Mouse (Mus musculus): ENCODE measurements around the gene Ttc7b.
A peak's percentile ranks its signal among the peaks of the same experiment; 100 is the strongest.

The Ttc7b gene

DNA sequence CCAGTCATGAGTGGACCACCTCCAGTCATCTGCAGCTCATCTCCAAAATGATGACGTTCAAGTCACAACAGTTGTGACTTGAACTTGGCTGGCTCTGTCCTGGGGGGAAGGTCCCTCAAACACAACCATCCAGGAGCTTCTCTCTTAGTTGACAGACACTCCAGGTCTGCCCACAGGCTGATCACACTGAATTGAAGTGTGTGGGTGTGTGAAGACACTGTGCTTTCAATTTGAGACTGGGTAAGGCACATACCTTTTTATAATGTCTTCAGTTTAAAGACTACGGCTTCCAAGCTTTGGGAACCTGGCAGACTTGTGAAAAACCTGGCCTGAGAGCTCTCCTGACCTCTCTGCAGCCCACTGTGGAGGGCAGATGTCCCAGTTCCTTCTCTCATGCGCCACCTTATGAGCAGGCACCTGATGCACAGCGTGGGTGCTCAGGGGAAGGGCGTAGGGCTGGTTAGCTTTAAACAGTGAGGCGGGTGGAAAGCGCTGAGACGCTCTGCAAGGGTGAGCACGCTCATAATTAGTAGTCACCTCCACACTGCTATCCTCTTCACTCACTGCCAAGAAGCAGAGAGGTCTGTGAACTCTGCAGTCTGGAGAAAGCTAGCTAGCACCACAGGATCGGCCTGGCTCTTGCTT is 28.5 kb downstream of the Ttc7b start:
- no peak for DNase-seq (ENCODE audit: extremely low read depth, insufficient read length, low spot score)

DNA sequence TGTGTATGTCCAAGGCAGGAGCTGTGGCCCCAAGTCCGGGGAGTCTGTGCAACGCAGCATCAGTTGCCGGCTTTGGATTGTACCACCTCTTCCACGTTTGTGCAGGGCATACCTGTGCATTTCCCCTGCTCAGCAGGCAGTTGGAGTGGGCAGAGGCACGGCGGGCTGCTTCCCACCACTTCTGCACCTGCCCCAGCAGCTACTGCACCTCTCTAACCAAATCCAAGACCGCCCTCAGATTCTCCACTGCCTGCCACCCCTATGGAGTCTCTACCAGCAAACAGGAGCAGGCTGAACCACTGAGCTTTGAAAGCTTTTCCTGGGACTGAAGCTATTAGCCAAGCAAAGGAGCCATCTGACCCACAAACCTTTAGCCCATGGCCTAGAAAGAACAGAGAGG is 30.8 kb downstream of the Ttc7b start:
- no peak for DNase-seq (ENCODE audit: extremely low read depth, insufficient read length, low spot score)

- DNase-seq (ENCODE audit: extremely low read depth, insufficient read length, low spot score) = no peak
Observed at GRCm38 (mm10) chr12:100488368-100488767, 32.3 kb downstream of the Ttc7b start.

DNA sequence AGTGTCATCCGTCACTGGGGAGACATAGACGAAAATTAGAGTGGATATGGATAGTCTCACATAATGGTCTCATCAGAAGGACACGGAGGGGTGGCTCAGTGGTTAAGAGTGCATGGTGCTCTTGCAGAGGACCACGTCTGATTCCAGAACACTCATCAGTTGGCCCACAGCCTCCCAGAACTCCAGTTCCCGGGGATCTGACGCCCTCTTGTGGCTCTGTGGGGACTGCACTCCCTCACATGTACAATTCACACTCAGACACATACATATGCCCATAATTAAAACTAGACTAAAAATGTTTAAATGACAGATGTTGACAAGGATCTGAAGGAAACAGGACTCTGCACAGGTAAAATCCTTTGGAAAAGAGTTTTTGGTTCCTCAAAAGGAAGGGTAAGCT is 34.4 kb downstream of the Ttc7b start:
- DNase-seq (ENCODE audit: extremely low read depth, insufficient read length, low spot score) = peak; percentile 11

DNA sequence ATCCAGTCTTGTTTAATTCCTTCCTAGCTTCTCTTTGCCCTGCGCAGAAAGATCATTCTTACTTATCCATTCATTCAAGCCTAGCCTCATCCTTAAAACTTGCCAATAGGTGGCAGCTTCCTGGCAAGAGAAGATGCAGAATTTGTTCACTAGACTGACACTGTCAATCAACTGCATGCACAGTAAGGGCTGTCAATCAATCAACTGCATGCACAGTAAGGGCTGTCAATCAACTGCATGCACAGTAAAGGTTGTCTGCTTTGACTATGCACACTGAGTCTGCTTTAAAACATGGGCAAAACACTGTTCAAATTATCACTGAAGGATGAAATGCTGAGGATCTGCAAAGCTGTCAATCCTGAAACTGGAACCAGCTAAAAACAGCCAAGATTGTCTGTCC is 37.6 kb downstream of the Ttc7b start:
- no peak for DNase-seq (ENCODE audit: extremely low read depth, insufficient read length, low spot score)

DNA sequence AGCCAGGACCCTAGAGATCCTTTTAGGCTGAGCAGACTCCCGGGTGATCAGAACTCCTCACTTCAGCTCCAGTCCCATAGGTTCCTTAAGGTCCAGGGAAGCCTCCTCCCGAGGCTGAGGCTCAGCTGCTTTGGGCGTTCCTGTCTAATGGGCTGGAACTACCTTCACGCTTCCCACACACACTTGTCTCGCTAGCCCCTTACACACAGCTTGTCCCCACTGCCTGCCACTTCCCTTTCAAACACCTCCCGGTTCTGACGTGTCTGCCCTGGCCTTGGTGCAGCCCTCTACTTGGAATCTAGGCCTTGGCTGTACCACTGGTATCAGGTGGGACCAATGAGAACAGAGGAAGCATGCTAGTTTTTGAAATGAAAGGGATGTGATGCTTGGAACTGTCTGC is 38.4 kb downstream of the Ttc7b start:
- no peak for DNase-seq (ENCODE audit: extremely low read depth, insufficient read length, low spot score)

DNA sequence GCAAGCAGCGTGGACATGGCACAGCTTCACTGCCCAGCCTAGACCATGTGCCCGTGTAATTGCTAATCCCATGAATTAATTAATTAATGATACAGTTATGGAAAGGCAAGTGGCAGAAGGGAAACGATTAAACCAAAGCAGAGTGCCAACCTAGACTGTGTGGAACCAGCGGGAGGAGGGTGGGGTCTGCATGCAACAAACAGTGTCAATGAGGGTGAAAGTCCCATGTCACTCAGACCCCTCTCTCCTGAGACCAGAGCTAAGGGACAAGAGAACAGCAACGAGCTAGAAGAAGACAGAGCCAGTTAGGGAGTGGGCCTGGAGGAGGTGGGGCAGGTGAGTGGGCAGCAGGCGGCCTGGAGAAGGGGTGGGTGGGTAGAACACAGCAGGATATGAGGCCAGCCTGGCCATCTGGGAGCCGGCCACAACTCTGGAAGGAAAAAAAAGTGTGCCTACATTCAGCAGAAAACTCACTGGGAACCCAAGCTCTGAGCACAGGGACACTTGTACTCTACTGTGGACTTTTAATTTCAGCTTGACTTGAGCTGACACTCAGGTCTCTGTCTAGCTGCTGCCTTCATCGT is 39.1 kb downstream of the Ttc7b start:
- no peak for DNase-seq (ENCODE audit: extremely low read depth, insufficient read length, low spot score)

DNA sequence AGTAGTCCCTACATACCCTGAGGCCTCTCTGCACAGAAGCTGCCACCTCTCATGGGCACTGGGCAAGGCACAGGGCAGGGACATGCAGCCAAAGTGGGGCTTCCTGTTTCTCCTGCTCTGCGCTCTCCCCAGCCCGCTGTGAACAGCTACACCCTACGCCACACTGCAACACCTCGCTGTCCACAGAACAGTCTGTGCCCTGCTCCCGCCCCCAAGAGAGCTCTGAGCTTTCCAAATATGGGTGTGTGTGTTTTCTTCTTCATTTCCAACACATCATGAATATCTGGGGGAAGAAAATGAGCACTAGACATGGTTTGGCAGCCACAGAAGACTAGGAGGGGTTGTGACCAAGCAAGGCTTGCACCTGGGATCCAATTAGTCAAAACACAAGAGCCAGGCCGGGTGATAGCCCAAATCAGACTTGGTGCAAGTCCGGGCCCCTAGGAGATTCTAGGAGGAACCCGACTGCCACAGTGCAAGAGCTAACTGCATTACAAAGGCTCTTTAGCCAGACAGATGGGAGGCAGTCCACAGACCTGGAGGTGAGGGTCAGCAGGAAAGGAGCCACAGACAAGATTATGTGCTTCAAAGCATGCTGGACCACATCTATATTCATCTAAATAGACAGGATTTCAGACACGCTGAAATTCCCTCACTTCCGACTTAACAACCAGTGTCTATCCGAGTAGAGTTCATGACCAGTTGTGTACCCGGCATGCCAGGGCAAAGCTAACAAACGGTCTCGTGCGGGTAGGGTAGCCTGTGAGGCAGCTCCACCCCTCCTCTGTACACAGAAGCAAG is 39.8 kb downstream of the Ttc7b start:
- no peak for DNase-seq (ENCODE audit: extremely low read depth, insufficient read length, low spot score)

DNA sequence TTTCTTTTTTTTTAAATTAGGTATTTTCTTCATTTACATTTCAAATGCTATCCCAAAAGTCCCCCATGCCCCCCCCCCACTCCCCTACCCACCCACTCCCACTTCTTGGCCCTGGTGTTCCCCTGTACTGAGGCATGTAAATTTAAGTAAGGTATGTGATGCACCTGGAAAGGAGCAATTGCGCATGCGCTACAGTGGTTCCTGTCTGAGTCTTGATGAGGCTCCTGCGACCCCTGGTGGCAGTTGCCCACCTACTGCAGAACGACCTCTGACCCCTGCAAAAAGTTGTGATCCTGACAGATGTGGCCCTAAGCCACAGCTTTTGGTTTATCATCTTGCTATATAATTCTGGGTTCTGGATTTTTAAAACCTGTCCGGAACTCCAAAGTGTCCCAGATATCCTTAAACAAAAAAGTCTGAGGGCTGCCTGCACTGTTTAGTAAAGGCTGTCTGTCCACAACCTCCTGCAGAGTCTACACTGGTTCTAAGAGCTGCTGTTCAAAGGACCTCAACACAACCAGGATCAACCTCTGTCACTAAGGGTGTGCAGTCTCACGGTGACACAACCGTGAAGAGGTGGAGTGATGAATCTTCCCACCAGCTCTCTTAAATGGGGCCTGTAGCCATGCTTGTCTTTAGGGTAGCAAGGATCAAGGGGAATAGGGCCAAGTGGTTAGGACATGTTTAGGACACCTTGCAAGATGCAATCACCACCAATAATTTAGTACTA is 40.6 kb downstream of the Ttc7b start:
- no peak for DNase-seq (ENCODE audit: extremely low read depth, insufficient read length, low spot score)

DNA sequence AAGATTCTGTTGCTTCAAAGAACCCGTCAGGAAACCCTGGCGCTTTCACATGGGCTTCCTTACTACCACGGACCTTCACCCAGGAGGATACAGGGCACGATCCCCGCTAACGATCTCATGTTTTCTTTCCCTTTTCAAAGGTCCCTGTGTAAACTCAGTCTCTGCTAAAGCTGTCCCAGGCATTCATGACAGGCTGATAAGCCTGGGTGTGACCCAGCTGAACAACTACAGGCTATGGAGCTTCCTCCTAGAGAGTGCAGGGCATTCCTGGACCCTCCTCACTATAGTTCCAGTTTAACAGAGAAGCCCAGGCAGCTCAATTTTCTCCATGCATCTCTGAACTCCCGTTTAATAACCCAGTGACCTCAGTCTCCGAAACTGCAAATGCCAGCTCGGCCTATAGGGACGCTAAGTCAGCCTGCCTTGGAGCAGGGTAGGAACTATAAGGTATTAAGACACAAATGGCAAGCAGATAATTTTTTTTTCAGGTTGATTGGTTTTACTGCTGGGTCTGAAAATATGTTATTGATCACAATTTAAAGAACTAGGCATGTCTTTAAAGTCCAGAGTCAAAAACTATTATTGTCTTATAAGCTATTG is 41.3 kb downstream of the Ttc7b start:
- DNase-seq (ENCODE audit: extremely low read depth, insufficient read length, low spot score) = no peak

GRCm38 (mm10) chr12:100478615-100479014 is 42.0 kb downstream of the Ttc7b start:
- DNase-seq (ENCODE audit: extremely low read depth, insufficient read length, low spot score) = no peak

GRCm38 (mm10) chr12:100478151-100478550 is 42.5 kb downstream of the Ttc7b start:
- no peak for DNase-seq (ENCODE audit: extremely low read depth, insufficient read length, low spot score)

DNA sequence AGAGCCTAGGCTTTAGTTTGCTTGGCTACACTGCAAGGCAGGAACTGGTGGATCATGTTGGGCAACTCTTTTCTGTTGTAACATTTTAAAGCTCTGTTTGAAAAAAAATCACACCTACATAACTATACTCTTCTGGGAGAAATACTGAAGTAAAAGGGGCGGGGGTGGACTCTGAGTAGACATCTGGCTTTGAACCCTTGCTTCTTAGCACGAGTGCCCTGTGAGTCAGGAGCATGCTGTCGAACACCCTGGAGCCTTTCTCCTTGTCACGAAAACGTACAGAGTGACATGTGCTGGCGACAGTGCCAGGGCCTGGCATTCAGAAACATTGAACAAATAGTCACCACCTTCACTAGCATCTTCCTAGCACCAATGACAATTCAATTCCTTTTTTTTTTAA is 43.2 kb downstream of the Ttc7b start:
- no peak for DNase-seq (ENCODE audit: extremely low read depth, insufficient read length, low spot score)

- DNase-seq (ENCODE audit: extremely low read depth, insufficient read length, low spot score) = no peak
Observed at GRCm38 (mm10) chr12:100476351-100476750, 44.3 kb downstream of the Ttc7b start.

DNA sequence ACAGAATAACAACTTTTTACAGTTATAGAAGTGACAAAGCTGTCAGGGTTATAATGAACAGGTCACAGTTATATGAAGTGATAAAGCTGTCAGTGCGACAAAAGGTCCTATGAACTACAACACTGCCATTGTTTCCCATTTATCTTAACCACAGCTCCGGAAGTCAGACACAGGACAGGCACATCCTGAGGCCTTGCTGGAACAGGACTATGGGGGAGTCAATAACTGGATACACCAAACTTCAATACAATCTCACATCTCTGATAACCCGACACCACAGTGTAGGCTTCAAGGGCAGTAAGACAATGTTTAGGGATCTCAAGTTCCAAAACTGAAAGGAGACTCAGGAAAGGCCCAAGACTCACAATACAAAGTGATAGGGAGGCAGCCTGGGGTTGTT is 45.1 kb downstream of the Ttc7b start:
- DNase-seq (ENCODE audit: extremely low read depth, insufficient read length, low spot score) = no peak

DNA sequence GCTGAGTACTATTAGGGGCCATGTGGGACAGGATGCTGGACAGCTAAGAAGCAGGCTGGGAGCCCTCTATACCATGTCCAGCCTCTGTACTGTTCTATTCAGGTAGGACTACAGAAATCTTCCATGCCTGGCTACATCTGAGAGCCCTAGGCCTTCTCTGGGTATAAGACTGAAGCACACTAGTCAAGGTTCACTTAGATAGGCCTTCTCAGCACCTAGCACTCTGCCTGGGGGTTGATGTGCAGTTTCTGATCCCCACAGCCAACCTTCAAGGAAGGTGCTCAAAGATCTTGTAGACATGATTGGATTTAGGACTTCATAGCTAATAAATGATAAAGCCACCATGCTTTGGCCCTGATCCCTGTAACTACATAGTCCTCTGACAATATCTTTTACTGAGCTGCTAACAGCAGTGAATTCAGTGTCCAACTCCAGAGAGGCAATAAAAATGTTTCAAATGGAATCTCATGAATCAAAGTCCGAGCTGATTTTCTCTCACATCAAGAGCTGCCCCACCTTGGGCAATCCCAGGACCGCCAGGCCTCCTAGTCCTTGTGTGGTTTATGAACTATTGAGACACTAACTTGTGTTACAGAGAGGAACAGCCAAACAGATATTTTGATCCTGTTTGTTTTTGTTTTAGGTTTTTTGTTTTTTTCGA is 45.8 kb downstream of the Ttc7b start:
- DNase-seq (ENCODE audit: extremely low read depth, insufficient read length, low spot score) = no peak

DNA sequence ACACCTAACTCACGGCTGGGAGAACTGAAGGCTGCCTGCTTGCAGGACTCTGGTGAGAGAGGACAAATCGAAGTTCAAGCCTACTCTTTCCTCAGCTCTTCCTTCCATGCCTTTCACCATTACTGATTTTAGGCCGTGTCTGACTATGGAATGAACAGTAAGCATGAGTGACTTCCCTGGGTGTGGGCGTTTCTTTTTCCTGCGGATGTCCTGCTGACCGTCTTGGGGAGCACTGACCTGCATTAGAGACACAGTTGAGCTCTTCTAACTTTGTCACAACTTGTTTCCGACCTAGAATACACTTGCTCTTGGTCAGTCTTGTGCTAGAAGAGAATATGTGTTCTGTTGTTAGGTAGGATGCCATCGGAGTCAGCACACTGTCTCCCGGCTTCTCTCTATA is 50.3 kb downstream of the Ttc7b start:
- no peak for DNase-seq (ENCODE audit: extremely low read depth, insufficient read length, low spot score)

GRCm38 (mm10) chr12:100469503-100470293 is 50.9 kb downstream of the Ttc7b start:
- no peak for DNase-seq (ENCODE audit: extremely low read depth, insufficient read length, low spot score)

DNA sequence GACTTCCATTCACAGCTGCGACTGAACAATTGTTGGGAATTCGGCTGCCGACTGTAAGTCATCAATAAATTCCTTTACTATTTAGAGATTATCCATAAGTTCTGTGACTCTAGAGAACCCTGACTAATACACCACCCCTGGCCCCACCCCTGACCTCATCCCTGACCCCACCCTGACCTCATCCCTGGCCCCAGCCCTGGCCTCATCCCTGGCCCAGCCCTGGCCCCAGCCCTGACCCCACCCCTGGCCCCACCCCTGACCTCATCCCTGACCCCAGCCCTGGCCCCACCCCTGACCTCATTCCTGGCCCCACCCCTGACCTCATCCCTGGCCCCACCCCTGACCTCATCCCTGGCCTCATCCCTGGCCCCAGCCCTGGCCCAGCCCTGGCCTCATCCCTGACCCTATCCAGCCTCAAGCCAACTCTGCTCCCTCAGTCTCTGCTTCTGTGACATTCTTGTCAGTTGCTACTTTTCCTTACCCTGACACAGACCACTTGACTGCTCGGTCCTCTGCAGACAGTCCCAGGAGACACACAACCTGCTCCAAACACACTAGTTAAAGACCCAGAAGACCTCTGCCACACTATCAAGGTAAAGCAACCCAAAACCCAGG is 55.4 kb downstream of the Ttc7b start:
- no peak for DNase-seq (ENCODE audit: extremely low read depth, insufficient read length, low spot score)
